Mouse (Mus musculus) effector memory CD4-positive, alpha-beta T cell, adult 7 months (primary cell): ENCODE data around the gene Tex33. TPM values are rescaled to one million over a fixed set of nuclear protein-coding genes. Genes with fewer than 3 reads are reported as not detected.

Experiments
- polyA plus RNA-seq: library from polyadenylated mRNA; unstranded; fragments of 100-300 nt; shearing (Covaris generic); gene quantifications from one replicate; pipeline ENCODE4 v1.2.1, GENCODE M21; 2017

Tex33 gene
- polyA plus RNA-seq = not detected

GRCm38 (mm10) chr15:78395478-78395962 lies at the start of gene Tex33:
Gene Tex33 (minus strand): TSS chr15:78395912.

GRCm38 (mm10) chr15:78428391-78429138 lies 32.9 kb upstream of the Tex33 start, which contains the start of gene Kctd17:
Gene Kctd17 (plus strand): TSS chr15:78428564.

GRCm38 (mm10) chr15:78406293-78406934 lies 10.7 kb upstream of the Tex33 start, which contains the start of gene Mpst:
Gene Mpst (plus strand): TSS chr15:78406416.

GRCm38 (mm10) chr15:78405517-78406211 lies 10.0 kb upstream of the Tex33 start, which contains the start of gene Tst:
Gene Tst (minus strand): TSS chr15:78405907.

Other genes starting within 250 kb of the Tex33 start
- 37.8 TPM for gene Ift27, start 221.8 kb downstream of the Tex33 start, polyA plus RNA-seq
- gene Pvalb, start 189.5 kb downstream of the Tex33 start, polyA plus RNA-seq = not detected
- gene Ncf4, start 151.1 kb downstream of the Tex33 start, polyA plus RNA-seq = 132 TPM
- gene Csf2rb2, start 90.2 kb downstream of the Tex33 start, polyA plus RNA-seq = not detected
- 1.4 TPM for gene Csf2rb, start 70.2 kb downstream of the Tex33 start, polyA plus RNA-seq
- gene Tst, start 10.0 kb upstream of the Tex33 start, polyA plus RNA-seq = 1.5 TPM
- 1.9 TPM for gene Mpst, start 10.5 kb upstream of the Tex33 start, polyA plus RNA-seq
- 18.1 TPM for gene Kctd17, start 32.7 kb upstream of the Tex33 start, polyA plus RNA-seq
- gene Tmprss6, start 72.7 kb upstream of the Tex33 start, polyA plus RNA-seq = 0.37 TPM
- 698 TPM for gene Il2rb, start 99.4 kb upstream of the Tex33 start, polyA plus RNA-seq
- gene C1qtnf6, start 135.5 kb upstream of the Tex33 start, polyA plus RNA-seq = 1.9 TPM
- gene Sstr3, start 148.8 kb upstream of the Tex33 start, polyA plus RNA-seq = not detected
- 1,721 TPM for gene Rac2, start 176.9 kb upstream of the Tex33 start, polyA plus RNA-seq
- gene Cyth4, start 201.1 kb upstream of the Tex33 start, polyA plus RNA-seq = 307 TPM